ENCODE assay signal across 10 mouse cellular contexts in genomic region chr5:130187383-130187782, GRCm38 (mm10). TPM values are rescaled to one million over a fixed set of nuclear protein-coding genes. Genes with fewer than 3 reads are reported as not detected.
DNase-seq lines count a peak whose midpoint lies in the region; ATAC-seq and TF ChIP-seq lines count a peak whose summit lies in the region.
"Had no signal": no experiment of that assay in that cellular context is flagged by ENCODE, and none has a peak within 500 bp of the region (broad histone marks: within the 10 kb centered on the region; RNA-seq: fewer than 3 reads in every experiment).

No protein-coding gene starts in this region.

- H3K9ac ChIP-seq in midbrain, postnatal 0 days (replicated peaks; ENCODE audit: low read length, poor library complexity, severe bottlenecking), result no peak overlapping the region
- no peak overlapping the region for H3K9ac ChIP-seq in midbrain, embryonic 15.5 days
- no peak overlapping the region for H3K9ac ChIP-seq in stomach, postnatal 0 days (ENCODE audit: low read length)

- DNase-seq in cerebellum, adult 2 months, result no peak
- no peak for DNase-seq in cerebellum, adult 11 months
- peak; percentile 35 for DNase-seq in midbrain, postnatal 0 days (ENCODE audit: low spot score)
- peak; percentile 27 for DNase-seq in left cerebral cortex, postnatal 4 days
- DNase-seq in stomach, postnatal 0 days (ENCODE audit: low spot score), result peak; percentile 79
- no peak for DNase-seq in natural killer cell, adult 2 months (ENCODE audit: low spot score in 2 of 2)
- DNase-seq in c-Kit-positive CD71-positive TER-119-positive erythroid progenitor cells, embryonic 14.5 days (ENCODE audit: low spot score), result no peak
- DNase-seq: heart, postnatal 10 days; thymus, postnatal 14 days had no signal

- H3K4me3 ChIP-seq in cerebellum, adult 2 months (replicated peaks; ENCODE audit: insufficient read depth, low read depth, low read length), result no peak overlapping the region
- no peak overlapping the region for H3K4me3 ChIP-seq in midbrain, postnatal 0 days (ENCODE audit: low read depth, low read length)
- no peak overlapping the region for H3K4me3 ChIP-seq in midbrain, embryonic 15.5 days
- no peak overlapping the region for H3K4me3 ChIP-seq in stomach, postnatal 0 days (ENCODE audit: low read depth, low read length)

- WGBS in cerebellum, adult 2 months, result 9% methylated on average over 7 of the region's 7 CpGs
- 25% methylated on average over 7 of the region's 7 CpGs for WGBS in midbrain, postnatal 0 days
- 28% methylated on average over 7 of the region's 7 CpGs for WGBS in midbrain, embryonic 15.5 days
- WGBS in stomach, postnatal 0 days, result 53% methylated on average over 7 of the region's 7 CpGs

- no peak for ATAC-seq in midbrain, postnatal 0 days (ENCODE audit: low FRiP score)
- no peak for ATAC-seq in midbrain, embryonic 15.5 days (replicated peaks)
- peak; percentile 91 for ATAC-seq in stomach, postnatal 0 days (ENCODE audit: low FRiP score, low TSS enrichment)

- intact Hi-C loops in left cerebral cortex, postnatal 4 days (cut with DNase I), result no loop called here

- H3K4me1 ChIP-seq in cerebellum, adult 2 months (ENCODE audit: control insufficient read depth, insufficient read depth, low read length), result peaks cover 2% of the 10 kb centered on the region; the same call in 1 of the 2 replicates
- no peaks in the 10 kb centered on the region for H3K4me1 ChIP-seq in midbrain, postnatal 0 days (ENCODE audit: insufficient read depth, low read length)
- peaks cover 15% of the 10 kb centered on the region for H3K4me1 ChIP-seq in midbrain, embryonic 15.5 days
- peaks cover 7% of the 10 kb centered on the region for H3K4me1 ChIP-seq in stomach, postnatal 0 days (replicated peaks; ENCODE audit: control insufficient read depth, insufficient read depth)

- no peaks in the 10 kb centered on the region for H3K27me3 ChIP-seq in cerebellum, adult 2 months (ENCODE audit: control insufficient read depth, insufficient read depth, low read length)
- H3K27me3 ChIP-seq in midbrain, postnatal 0 days (ENCODE audit: insufficient read depth, low read length), result no peaks in the 10 kb centered on the region
- no peaks in the 10 kb centered on the region for H3K27me3 ChIP-seq in midbrain, embryonic 15.5 days (replicated peaks)
- H3K27me3 ChIP-seq in stomach, postnatal 0 days (ENCODE audit: control insufficient read depth, insufficient read depth, low read length), result no peaks in the 10 kb centered on the region

- H3K36me3 ChIP-seq in midbrain, postnatal 0 days (ENCODE audit: insufficient read depth, low read length), result peaks cover 23% of the 10 kb centered on the region
- peaks cover 20% of the 10 kb centered on the region for H3K36me3 ChIP-seq in midbrain, embryonic 15.5 days (replicated peaks)
- peaks cover 8% of the 10 kb centered on the region; the same call in 1 of the 2 replicates for H3K36me3 ChIP-seq in stomach, postnatal 0 days (ENCODE audit: control insufficient read depth, insufficient read depth, low read length)

- H3K9me3 ChIP-seq in midbrain, postnatal 0 days (ENCODE audit: low read length), result no peaks in the 10 kb centered on the region
- no peaks in the 10 kb centered on the region for H3K9me3 ChIP-seq in midbrain, embryonic 15.5 days
- no peaks in the 10 kb centered on the region for H3K9me3 ChIP-seq in stomach, postnatal 0 days (ENCODE audit: control insufficient read depth, low read length)

- TF ChIP-seq POLR2A in cerebellum, adult 2 months (IDR thresholded peaks at IDR 0.05; ENCODE audit: borderline replicate concordance, insufficient read depth, low read length), result no peak

- TF ChIP-seq CTCF in cerebellum, adult 2 months (IDR thresholded peaks at IDR 0.05; ENCODE audit: borderline replicate concordance, insufficient read depth, low read depth, low read length), result no peak
- no peak for TF ChIP-seq CTCF in midbrain, postnatal 0 days (IDR thresholded peaks at IDR 0.05)
- no peak for TF ChIP-seq CTCF in stomach, postnatal 0 days (IDR thresholded peaks at IDR 0.05; ENCODE audit: low read depth)

- 0 out of 2 replicates have a peak overlapping the region, but pooled peaks have one; percentile 16 for H3K27ac ChIP-seq in cerebellum, adult 2 months (ENCODE audit: insufficient read depth, low read length)
- no peak overlapping the region for H3K27ac ChIP-seq in midbrain, postnatal 0 days (ENCODE audit: low read depth, low read length)
- no peak overlapping the region for H3K27ac ChIP-seq in midbrain, embryonic 15.5 days
- H3K27ac ChIP-seq in stomach, postnatal 0 days (replicated peaks), result peak overlapping the region; percentile 53; the same call in 1 of the 2 replicates

- H3K4me2 ChIP-seq in midbrain, postnatal 0 days (ENCODE audit: low read depth, low read length, poor library complexity, severe bottlenecking), result no peak overlapping the region
- no peak overlapping the region for H3K4me2 ChIP-seq in midbrain, embryonic 15.5 days
- no peak overlapping the region for H3K4me2 ChIP-seq in stomach, postnatal 0 days (replicated peaks; ENCODE audit: low read depth)

- TF ChIP-seq EP300 in stomach, postnatal 0 days (optimal IDR thresholded peaks at IDR 0.05), result no peak

RNA-seq across cellular contexts. Expression of gene Rabgef1, which starts 15.8 kb away (rescaled TPM):
- polyA plus RNA-seq in cerebellum, adult 2 months (2012; rRNA removed), result 43.8 and 45.0 TPM in 2 replicates
- 15.5 and 24.2 TPM in 2 replicates for total RNA-seq in midbrain, postnatal 0 days (2014; rRNA removed)
- polyA plus RNA-seq in midbrain, postnatal 0 days (2015; fragmentation: Nextera tagmentation; extraction: Ambion mirVana), result 31.3 and 34.1 TPM in 2 replicates
- 41.1 and 46.4 TPM in 2 replicates for polyA plus RNA-seq in midbrain, embryonic 15.5 days (2015; fragmentation: Nextera tagmentation; extraction: Ambion mirVana)
- total RNA-seq in left cerebral cortex, postnatal 4 days (2021), result 10 to 100 TPM; 37.9 to 39.8 TPM
- 33.0 and 33.6 TPM in 2 replicates for polyA plus RNA-seq in stomach, postnatal 0 days (2015; fragmentation: Nextera tagmentation; extraction: Ambion mirVana)

RNA-seq across cellular contexts. Expression of gene Tmem248, which starts 29.5 kb away (rescaled TPM):
- polyA plus RNA-seq in cerebellum, adult 2 months (2012; rRNA removed), result 35.5 and 38.1 TPM in 2 replicates
- 46.9 and 50.1 TPM in 2 replicates for total RNA-seq in midbrain, postnatal 0 days (2014; rRNA removed)
- polyA plus RNA-seq in midbrain, postnatal 0 days (2015; fragmentation: Nextera tagmentation; extraction: Ambion mirVana), result 28.6 and 31.6 TPM in 2 replicates
- polyA plus RNA-seq in midbrain, embryonic 15.5 days (2015; fragmentation: Nextera tagmentation; extraction: Ambion mirVana), result 26.2 and 27.6 TPM in 2 replicates
- 10 to 100 TPM; 29.4 to 33.6 TPM for total RNA-seq in left cerebral cortex, postnatal 4 days (2021)
- polyA plus RNA-seq in stomach, postnatal 0 days (2015; fragmentation: Nextera tagmentation; extraction: Ambion mirVana), result 33.2 and 34.4 TPM in 2 replicates

RNA-seq across cellular contexts. Expression of gene Kctd7, which starts 42.7 kb away (rescaled TPM):
- polyA plus RNA-seq in cerebellum, adult 2 months (2012; rRNA removed), result 12.5 and 13.9 TPM in 2 replicates
- 19.5 and 22.3 TPM in 2 replicates for total RNA-seq in midbrain, postnatal 0 days (2014; rRNA removed)
- 12.2 and 14.3 TPM in 2 replicates for polyA plus RNA-seq in midbrain, postnatal 0 days (2015; fragmentation: Nextera tagmentation; extraction: Ambion mirVana)
- 18.0 and 19.9 TPM in 2 replicates for polyA plus RNA-seq in midbrain, embryonic 15.5 days (2015; fragmentation: Nextera tagmentation; extraction: Ambion mirVana)
- 10 to 100 TPM; 17.3 to 19.7 TPM for total RNA-seq in left cerebral cortex, postnatal 4 days (2021)
- 2.3 and 2.4 TPM in 2 replicates for polyA plus RNA-seq in stomach, postnatal 0 days (2015; fragmentation: Nextera tagmentation; extraction: Ambion mirVana)

Comparison
In these comparisons a context has a peak if more than half of its experiments do, and no peak if none do; other contexts are left out.
1. DNase-seq: peak in midbrain, postnatal 0 days (single experiment), left cerebral cortex, postnatal 4 days (single experiment) and stomach, postnatal 0 days (single experiment); none in cerebellum, adult 2 months (0 of 2), cerebellum, adult 11 months (single experiment), natural killer cell, adult 2 months (0 of 2) and c-Kit-positive CD71-positive TER-119-positive erythroid progenitor cells, embryonic 14.5 days (single experiment).
2. H3K27ac ChIP-seq: peak in cerebellum, adult 2 months (single experiment) and stomach, postnatal 0 days (single experiment); none in midbrain, postnatal 0 days (single experiment) and midbrain, embryonic 15.5 days (single experiment).